Mouse (Mus musculus) liver, adult (tissue): ENCODE measurements around the gene Arid1b.

ENCODE experiments used
- GATA4 ChIP-seq: IDR thresholded peaks from 2 replicates; pipeline ENCODE4 v1.6.1; 2014; ENCODE audit warnings: mild to moderate bottlenecking, low read length; ENCODE audit not compliant: insufficient replicate concordance

Gene Arid1b

DNA sequence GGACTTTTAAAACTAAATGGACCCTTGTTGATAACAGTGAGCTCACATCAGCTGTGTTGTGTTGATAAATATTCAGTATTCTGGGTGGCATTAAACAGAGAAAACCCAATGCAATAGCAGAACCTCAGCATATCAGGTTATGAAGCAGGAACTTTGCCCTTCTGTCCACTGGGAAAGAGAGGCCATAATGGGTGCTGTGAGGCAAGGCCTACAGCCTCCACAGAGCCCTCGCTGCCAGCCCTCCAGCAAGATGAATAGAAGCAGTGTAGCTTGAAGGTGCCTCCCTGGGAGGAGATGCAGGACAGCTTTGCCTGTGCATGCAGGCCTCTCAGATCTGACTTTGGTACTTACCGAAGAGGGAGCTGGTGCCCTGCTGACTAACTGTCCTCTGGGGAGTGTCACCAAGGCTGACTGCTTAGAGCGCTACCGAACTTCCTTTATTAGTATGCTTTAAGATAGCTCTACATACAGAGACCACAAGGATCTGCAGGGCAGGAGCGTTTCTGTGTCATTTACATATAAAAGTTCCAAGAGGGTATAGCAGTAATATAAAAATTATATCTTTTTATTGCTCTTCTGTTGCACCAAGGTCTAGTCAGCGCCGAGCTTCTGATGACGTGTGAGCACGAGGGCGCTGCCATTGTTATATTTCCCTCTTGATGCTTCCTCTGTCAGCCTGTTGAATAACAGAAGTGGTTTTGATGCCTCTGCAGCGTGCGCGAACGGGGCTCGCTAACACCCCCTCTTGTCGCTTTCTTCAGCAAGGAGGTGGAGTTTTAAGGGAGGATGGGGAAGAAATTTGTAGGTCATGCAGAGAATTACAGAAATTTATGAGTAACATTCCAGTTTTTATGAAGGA is 244.5 kb downstream of the Arid1b start:
- TF ChIP-seq GATA4 = no peak

DNA sequence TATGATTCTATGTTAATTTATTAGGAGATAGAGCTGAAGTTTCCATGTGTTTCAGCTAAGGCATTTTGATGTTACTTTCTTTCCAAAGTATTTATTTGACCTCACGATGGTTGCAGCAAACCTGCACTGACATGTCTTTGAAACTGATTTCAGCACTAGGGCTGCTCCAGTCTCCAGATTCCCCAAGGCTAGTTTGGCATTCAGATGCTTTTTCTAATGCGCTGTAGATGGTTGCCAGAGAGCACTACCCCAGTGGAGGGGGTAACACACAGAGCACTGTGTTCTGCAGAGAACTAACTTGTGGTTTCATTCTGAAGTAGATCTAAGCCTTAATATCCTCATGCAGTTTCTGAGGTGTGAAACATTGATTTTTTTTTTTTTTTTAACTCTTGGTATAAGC is 250.4 kb downstream of the Arid1b start:
- no peak for TF ChIP-seq GATA4

DNA sequence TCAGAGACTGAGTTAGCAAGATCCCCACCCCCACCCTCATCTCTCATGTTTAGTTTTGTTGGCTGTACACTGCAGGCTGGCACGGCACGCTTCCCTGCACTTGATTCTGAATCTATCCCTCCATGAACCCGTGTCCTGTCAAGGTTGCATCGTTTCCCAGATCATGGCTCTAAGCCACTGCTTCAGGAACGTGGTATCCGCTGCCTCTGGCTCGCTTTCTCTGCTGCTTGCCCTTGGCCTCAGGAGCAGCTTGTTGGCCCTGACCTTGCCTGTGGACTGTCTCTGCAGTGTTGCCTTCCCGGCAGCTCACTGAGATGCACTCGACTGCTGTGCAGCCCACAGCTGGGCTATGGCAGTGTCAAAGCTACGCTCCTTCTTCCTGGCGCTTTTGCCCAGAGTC is 252.6 kb downstream of the Arid1b start:
- TF ChIP-seq GATA4 = peak; percentile 56; the same call in 1 of the 2 replicates

DNA sequence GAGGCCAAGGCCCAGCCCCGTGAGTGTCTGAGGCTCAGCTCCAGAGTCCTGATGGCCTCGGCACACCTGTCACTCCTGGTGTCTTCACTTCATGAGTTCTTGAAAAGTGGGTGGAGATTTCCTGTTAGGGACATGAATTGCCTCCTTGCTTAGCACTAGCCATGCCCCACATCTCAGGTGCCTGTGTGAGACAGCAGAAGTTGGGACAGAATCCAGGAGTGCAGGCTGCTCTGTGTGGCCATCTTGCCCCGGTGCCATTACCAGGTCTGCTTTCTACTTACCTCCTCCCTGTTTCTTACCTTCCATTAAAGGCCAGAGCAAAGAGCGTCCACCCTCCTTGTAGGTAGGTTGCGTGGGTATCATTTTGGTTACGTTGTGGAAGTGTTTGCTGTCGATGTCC is 253.1 kb downstream of the Arid1b start:
- no peak for TF ChIP-seq GATA4

DNA sequence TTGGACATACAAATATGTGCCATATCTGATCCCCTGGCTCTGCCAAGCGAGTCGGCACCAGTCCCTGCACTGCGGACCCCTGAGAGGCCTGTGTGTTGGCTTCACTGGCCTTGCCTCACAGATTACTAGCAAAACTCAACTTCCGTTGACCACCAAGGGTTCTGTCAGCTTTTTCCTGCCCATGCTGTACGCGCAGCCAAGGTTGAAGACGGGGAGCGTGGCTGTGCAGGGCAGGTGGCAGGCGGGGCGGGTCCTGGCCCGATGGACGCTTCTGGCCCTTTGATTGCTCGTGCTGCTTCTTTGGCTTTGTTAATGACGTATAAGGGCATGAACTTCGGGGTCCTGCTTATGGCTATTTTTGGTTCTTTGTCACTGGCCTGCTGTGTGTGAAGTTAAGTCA is 253.6 kb downstream of the Arid1b start:
- TF ChIP-seq GATA4 = no peak

DNA sequence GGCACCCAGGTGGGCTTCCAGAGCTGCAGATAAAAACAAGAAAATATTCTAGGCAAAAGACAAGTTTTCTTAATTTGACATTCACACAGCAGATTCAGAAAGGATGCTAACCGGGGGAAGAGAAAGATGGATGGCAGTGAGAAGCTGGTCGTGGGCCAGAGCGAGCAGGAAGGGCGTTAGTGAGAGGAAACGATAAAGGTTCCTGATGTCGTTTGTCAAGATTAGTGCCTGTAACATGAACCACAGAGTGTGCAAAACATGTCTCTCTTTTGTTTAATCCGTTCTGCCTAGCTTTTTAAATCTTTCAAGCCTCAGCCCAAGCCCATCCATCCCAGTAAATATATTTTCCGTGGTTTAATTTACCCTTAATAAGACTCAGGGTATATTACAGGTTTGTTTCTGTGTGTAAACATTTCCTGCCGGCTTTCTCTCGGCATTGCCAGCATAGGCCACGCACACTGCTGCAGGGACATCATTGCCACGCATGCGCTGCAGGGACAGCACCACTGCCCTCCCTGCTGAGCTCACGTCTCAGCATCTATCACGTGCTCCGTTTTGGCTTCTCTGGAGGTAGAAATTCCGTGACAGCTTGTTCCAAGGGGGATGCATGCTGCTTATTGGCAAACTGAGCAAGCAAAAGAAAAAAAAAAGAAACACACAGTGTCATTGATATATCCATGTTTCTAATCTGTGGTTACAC is 255.0 kb downstream of the Arid1b start:
- TF ChIP-seq GATA4 = peak; percentile 93

DNA sequence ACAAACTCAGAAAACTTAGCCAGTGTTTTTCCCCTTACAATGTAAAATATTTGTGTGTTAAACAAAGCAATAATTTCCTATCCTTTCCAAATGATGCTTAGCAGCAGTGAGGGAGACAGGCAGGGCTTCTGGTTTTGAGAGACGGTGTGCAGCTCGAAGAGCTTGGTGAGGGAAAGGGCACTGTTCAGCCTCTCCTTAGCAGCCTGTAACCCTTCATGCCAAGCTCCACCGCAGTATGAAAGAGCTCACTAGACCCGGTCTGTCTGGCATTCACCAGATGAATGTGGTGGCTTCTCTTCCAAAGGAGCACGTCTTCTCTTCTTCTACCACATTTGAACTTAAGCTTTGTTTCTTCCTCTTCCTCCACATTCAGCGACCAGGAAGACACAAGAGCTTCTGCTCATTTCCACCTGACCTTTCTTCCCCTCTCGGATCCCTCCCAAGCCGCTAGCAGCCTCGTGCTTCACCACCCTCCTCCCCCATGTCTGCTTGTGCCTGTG is 255.6 kb downstream of the Arid1b start:
- TF ChIP-seq GATA4 = no peak

DNA sequence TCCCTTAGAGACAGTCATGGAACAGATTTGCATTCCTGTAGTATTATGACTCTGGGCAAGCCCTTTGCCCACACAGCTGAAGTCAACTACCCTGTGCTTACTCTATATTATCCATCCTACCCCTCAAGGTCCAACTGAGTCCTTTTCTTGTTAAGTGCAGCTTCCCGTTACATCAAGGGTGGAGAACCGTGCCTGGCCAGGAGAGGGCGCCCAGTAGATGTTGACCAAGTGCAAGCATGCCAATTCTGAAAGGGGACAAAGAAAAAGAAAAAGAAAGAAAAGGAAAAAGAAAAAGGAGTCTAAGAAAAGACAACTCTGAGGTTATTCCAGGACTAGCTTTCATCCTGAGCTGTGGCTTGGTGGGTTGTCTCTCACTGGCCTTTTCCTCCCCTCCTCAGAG is 258.3 kb downstream of the Arid1b start:
- no peak for TF ChIP-seq GATA4

DNA sequence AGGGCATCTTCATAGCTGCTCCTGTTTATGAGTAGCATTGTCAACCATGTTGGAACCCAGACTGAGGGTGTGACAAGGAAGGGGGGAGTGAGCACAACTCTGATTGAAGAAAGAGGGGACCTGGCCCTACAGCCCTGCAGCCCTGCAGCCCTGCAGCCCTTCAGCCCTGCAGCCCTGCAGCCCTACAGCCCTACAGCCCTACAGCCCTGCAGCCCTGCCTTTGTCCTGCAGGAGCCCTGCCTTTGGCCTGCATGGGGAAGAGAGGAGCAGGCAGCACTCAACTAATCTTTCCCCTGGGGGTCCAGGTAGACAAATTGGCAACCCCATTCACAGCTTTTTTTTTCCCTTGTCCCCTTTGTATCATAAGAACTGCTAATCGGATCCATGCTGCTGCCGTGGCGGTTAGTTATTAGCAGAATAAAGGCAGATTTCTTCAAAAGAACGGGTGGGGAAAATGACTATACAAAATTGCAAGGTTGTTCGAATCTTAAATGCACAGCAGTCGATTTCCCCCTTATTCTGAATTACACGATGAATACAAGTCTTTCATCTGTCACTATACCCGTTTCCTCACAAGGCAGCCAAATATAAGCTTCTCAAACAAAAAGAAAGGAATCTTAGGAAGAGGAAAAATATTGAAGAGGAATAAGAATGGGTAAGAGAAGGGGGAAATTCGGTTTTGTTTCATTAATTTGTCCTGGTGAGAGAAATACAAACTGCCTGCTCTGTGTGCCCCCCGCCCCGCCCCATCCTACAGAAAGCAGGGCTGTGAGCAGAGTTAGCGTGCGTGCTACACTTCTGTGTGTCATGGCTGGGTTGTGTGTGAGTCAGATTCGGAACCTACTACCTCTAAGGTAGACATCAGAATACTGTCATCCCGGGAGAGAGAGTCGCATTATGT is 260.8 kb downstream of the Arid1b start:
- TF ChIP-seq GATA4 = no peak

DNA sequence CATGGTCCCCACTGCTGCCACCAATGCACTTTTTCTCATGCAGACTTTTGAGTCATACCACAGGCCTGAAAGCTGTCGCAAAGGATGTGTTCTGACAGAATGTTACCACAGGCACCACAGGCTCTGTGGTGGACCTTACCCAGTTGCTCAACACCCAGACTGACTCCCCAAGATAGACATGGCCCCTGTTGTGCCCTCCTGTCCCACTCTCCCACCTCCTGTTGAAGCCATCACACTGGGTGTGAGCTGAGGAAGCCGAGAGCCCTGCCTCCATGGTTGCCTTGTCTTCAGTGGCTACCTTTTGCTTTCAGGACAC is 261.4 kb downstream of the Arid1b start:
- TF ChIP-seq GATA4 = no peak

DNA sequence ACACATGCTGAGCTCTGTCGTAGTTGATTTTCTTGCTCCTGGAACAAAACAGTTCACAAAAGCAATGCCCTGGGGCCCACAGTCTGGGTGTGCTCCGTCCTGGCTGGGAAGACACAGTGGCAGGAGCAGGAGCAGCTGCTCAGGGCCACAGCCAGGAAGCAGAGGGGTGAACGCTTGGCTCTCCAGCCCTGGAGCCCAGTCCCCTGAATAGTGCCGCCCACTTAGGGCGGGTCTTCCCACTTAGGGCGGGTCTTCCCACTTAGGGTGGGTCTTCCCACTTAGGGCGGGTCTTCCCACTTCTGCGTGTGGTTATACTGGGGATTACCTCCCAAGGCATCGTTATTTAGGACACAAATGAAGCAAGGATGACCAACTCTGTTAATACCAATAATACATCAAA is 264.8 kb downstream of the Arid1b start:
- TF ChIP-seq GATA4 = no peak

DNA sequence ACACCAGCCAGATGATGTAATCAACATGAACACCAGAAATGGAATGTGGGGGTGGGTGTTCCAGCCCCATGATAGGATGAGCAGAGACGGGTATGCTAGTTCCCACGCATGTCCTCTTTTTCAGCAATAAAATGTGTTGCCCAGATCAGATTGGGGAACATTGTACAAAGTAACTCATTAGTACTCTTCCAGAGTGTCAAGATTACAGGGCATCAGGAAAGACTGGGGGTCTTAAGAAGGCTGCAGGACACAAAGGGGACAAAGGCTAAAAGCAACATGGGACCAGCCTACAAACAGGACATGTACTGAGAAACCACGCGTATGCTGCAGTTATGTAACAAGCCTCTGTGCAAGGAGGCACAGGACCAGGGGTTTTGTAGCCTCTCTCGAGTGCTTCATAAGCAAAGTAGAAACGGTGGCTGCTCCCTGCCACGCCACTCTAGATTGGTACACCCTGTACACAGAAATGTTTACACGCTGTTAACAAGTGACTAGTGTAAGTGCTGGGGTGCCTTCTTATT is 267.1 kb downstream of the Arid1b start:
- no peak for TF ChIP-seq GATA4

DNA sequence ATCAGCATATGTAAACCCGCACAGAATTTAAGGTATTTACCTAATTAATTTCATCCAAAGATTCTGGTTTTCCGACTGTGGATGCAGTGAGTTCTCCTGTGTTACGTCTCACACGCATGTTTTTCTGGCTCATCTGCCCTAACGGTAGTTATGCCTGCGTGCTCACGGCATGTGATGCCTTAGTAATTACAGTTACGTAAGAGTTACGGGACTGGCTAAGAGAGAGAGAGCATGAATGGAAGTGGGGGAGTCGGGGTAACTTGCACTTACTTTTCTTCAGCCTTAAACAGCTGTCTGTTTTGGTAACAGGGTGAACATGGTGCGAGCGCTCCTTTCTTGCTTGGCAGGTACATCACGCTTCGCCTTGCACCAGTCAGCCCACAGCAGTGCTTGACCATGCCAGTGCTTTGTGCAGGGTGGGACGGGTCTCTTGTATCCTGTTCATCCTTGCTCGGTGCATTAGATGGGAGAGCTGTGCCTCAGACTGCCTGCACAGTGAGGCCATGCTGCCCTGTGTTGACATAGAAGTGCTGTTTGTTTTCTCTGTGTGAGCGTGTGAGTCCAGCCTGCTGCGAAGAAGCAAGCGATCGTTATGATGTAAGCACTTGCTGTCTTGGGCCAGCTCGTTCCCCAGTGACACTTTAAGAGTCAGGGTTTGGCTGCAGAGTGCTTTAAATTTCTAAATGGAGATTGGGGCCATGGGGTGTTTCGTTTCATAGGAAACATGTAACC is 267.9 kb downstream of the Arid1b start:
- no peak for TF ChIP-seq GATA4

DNA sequence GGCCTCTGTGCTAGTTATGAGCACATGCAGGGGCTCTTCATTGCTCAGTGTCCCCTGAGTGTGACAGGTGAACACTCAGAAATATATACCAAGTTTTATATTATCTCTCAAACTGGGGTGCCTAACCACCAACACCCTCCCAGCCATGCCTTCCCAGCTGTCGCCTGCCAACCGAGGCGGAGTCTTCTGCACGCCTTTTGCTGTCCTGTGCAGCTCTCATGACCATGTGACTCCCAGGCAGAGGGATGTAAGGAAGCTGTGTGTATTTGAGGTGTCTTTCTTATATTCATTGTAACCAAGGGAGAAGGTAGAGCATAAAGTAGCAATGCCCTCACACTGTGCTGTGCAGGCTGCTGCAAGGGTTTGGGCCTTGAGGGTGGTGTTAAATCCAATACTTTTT is 268.7 kb downstream of the Arid1b start:
- TF ChIP-seq GATA4 = no peak

DNA sequence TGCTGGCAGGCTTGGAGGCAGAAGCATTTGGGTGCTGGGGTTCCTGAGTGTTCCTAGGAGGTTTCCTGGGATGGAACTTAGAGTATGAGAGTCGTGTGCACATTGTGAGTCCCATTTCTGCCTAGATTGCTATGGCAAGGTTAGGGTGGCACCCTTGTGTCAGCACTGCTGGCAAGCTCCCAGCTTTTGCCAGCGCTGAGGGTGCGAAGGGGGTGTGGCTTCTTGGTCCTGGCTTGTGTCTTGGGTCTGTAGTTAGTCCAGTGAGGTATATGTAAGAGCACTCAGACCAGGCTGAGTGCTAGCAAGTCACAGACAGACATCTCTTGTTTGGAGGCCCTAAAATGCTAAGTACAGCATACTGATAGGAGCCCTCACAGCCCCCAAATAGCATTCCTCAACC is 270.7 kb downstream of the Arid1b start:
- TF ChIP-seq GATA4 = no peak

DNA sequence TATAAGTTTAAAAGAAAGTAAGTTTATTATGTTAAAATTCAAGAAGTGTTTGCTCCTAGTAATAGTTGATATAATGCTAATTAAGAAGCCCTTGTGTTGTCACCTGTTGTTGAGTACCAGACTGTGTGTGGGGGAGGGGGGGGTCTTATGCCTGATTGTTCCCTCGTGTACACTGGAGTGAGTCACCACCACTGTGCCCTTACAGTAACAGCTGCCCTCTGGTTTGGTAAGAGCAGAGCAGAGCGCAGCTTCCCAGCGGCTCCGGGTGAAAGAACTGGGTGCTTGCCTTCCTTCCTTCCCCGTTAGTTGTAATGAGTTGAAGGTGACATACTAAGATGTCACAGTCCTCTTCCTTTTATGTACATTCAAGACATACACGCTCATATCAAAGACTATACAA is 271.5 kb downstream of the Arid1b start:
- TF ChIP-seq GATA4 = no peak
